Mouse (Mus musculus): ENCODE data around the gene Mapkap1. TPM values are rescaled to one million over a fixed set of nuclear protein-coding genes. Genes with fewer than 3 reads are reported as not detected.
A peak's percentile ranks its signal among the peaks of the same experiment; 100 is the strongest.

The Mapkap1 gene
- polyA plus RNA-seq, 1 experiment = 72.2 TPM

GRCm38 (mm10) chr2:34533281-34533680 lies 126.7 kb downstream of the Mapkap1 start:
- peak; percentile 57 for DNase-seq (ENCODE audit: low read depth)
- TF ChIP-seq POLR2A (IDR thresholded peaks at IDR 0.05; ENCODE audit: borderline replicate concordance, extremely low read depth, insufficient read depth, insufficient read length, poor library complexity, severe bottlenecking) (no peak), CTCF (IDR thresholded peaks at IDR 0.05; ENCODE audit: borderline replicate concordance, extremely low read depth, insufficient read depth, insufficient read length) (no peak)

DNA sequence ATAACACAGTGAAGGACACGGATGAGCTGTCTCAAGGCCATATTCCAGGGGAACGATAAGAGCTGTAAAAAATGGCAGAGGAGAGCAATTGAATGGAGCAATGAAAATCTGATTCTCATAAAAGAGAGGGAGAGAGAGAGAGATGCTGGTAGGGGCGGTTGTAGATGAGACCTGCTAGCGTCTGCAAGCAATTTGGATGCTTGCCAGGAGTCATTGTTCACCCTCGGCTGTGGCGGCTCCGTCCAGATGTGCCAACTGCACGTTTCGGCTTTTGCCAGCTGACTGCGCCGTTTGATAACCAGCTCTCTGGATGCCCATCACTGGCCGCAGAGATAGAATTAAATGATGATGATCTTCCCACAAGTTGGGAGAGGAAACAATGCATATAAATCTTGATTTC lies 128.4 kb downstream of the Mapkap1 start:
- DNase-seq (ENCODE audit: low read depth) = peak; percentile 89
- TF ChIP-seq POLR2A (IDR thresholded peaks at IDR 0.05; ENCODE audit: borderline replicate concordance, extremely low read depth, insufficient read depth, insufficient read length, poor library complexity, severe bottlenecking) = no peak
- no peak for TF ChIP-seq CTCF (IDR thresholded peaks at IDR 0.05; ENCODE audit: borderline replicate concordance, extremely low read depth, insufficient read depth, insufficient read length)

- TF ChIP-seq CTCF (IDR thresholded peaks at IDR 0.05; ENCODE audit: borderline replicate concordance, extremely low read depth, insufficient read depth, insufficient read length) = no peak
- TF ChIP-seq POLR2A (IDR thresholded peaks at IDR 0.05; ENCODE audit: borderline replicate concordance, extremely low read depth, insufficient read depth, insufficient read length, poor library complexity, severe bottlenecking) = no peak
- no peak for DNase-seq (ENCODE audit: low read depth)
These were observed 130.8 kb downstream of the Mapkap1 start for GRCm38 (mm10) chr2:34537356-34537755.

DNA sequence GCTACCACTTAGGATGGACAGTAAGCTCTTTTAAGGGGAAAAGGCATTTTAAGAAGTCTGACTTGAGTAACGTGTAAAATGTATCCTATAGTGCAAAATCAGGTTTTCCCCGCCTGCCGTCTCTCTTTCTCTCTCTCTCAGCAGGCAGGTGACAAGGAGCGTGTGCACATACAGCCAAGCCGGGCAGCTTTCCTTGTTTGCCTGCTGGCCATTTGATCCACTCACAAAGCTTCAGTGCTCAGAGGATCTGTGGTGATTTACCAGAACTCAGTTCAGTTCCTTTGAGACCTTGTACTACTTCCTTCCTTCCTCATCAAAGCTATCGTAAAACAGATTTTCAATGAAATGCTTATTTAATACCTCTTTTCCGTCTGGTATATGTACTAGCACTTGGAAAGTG lies 137.0 kb downstream of the Mapkap1 start:
- TF ChIP-seq CTCF (IDR thresholded peaks at IDR 0.05; ENCODE audit: borderline replicate concordance, extremely low read depth, insufficient read depth, insufficient read length) (no peak), POLR2A (IDR thresholded peaks at IDR 0.05; ENCODE audit: borderline replicate concordance, extremely low read depth, insufficient read depth, insufficient read length, poor library complexity, severe bottlenecking) (no peak)
- peak; percentile 60 for DNase-seq (ENCODE audit: low read depth)

DNA sequence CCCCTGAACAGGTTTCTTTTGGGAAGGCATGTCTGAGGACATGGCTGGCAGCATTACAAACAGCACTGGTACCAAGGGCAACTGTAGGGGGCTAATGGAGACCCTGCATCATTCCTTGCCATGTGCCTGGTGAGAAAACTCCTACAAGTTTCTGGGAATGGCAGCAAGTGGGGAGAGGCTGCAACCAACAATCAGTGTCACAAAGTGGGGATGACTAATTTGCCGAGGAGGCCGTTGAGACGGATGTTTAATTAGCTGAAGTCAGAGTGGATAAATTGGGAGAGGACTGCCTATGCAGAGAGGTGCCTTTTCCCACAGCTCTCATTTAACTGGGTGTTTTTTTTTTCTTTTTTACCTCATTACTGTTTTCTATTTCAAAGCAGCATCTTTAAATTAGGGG lies 137.4 kb downstream of the Mapkap1 start:
- TF ChIP-seq CTCF (IDR thresholded peaks at IDR 0.05; ENCODE audit: borderline replicate concordance, extremely low read depth, insufficient read depth, insufficient read length) = no peak
- TF ChIP-seq POLR2A (IDR thresholded peaks at IDR 0.05; ENCODE audit: borderline replicate concordance, extremely low read depth, insufficient read depth, insufficient read length, poor library complexity, severe bottlenecking) = no peak
- peak; percentile 79 for DNase-seq (ENCODE audit: low read depth)

- TF ChIP-seq CTCF (IDR thresholded peaks at IDR 0.05; ENCODE audit: borderline replicate concordance, extremely low read depth, insufficient read depth, insufficient read length) (no peak), POLR2A (IDR thresholded peaks at IDR 0.05; ENCODE audit: borderline replicate concordance, extremely low read depth, insufficient read depth, insufficient read length, poor library complexity, severe bottlenecking) (no peak)
- no peak for DNase-seq (ENCODE audit: low read depth)
These were observed 138.2 kb downstream of the Mapkap1 start for GRCm38 (mm10) chr2:34544646-34545395.

GRCm38 (mm10) chr2:34546176-34546677 lies 139.7 kb downstream of the Mapkap1 start:
- TF ChIP-seq POLR2A (IDR thresholded peaks at IDR 0.05; ENCODE audit: borderline replicate concordance, extremely low read depth, insufficient read depth, insufficient read length, poor library complexity, severe bottlenecking) (no peak), CTCF (IDR thresholded peaks at IDR 0.05; ENCODE audit: borderline replicate concordance, extremely low read depth, insufficient read depth, insufficient read length) (no peak)
- peak; percentile 90 for DNase-seq (ENCODE audit: low read depth)

- DNase-seq (ENCODE audit: low read depth) = no peak
These were observed 140.9 kb downstream of the Mapkap1 start for GRCm38 (mm10) chr2:34547516-34547915.

GRCm38 (mm10) chr2:34548961-34549360 lies 142.4 kb downstream of the Mapkap1 start:
- TF ChIP-seq CTCF (IDR thresholded peaks at IDR 0.05; ENCODE audit: borderline replicate concordance, extremely low read depth, insufficient read depth, insufficient read length) = no peak
- TF ChIP-seq POLR2A (IDR thresholded peaks at IDR 0.05; ENCODE audit: borderline replicate concordance, extremely low read depth, insufficient read depth, insufficient read length, poor library complexity, severe bottlenecking) = no peak
- no peak for DNase-seq (ENCODE audit: low read depth)

More at GRCm38 (mm10) chr2:34547516-34547915, 140.9 kb downstream of the Mapkap1 start:
- TF ChIP-seq CTCF (IDR thresholded peaks at IDR 0.05; ENCODE audit: borderline replicate concordance, extremely low read depth, insufficient read depth, insufficient read length) (no peak), POLR2A (IDR thresholded peaks at IDR 0.05; ENCODE audit: borderline replicate concordance, extremely low read depth, insufficient read depth, insufficient read length, poor library complexity, severe bottlenecking) (no peak)

DNA sequence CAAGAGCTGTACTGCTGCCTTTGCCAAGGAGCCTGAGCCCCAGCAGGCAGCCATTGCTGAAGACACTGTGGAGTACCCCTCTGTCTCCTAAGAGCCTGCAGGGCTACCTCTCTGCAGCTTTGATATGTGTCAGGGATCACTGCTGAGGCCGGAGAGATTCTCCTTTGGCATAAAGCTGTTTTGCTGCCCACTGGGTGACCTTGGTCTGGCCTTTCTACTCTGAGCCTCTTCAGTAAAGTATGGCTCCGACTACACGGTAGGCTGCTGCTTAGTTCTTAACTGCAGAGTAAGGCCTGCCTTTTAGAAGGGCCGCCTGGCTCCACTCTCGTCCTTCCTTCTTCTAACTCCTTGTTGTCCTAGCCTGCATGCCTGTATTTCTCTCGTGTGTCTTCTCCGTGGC lies 142.9 kb downstream of the Mapkap1 start:
- DNase-seq (ENCODE audit: low read depth) = no peak
- no peak for TF ChIP-seq CTCF (IDR thresholded peaks at IDR 0.05; ENCODE audit: borderline replicate concordance, extremely low read depth, insufficient read depth, insufficient read length)
- no peak for TF ChIP-seq POLR2A (IDR thresholded peaks at IDR 0.05; ENCODE audit: borderline replicate concordance, extremely low read depth, insufficient read depth, insufficient read length, poor library complexity, severe bottlenecking)

GRCm38 (mm10) chr2:34552772-34553171 lies 146.2 kb downstream of the Mapkap1 start:
- no peak for TF ChIP-seq POLR2A (IDR thresholded peaks at IDR 0.05; ENCODE audit: borderline replicate concordance, extremely low read depth, insufficient read depth, insufficient read length, poor library complexity, severe bottlenecking)
- no peak for TF ChIP-seq CTCF (IDR thresholded peaks at IDR 0.05; ENCODE audit: borderline replicate concordance, extremely low read depth, insufficient read depth, insufficient read length)

More at GRCm38 (mm10) chr2:34552772-34553171, 146.2 kb downstream of the Mapkap1 start:
- no peak for DNase-seq (ENCODE audit: low read depth)
